Mouse (Mus musculus) cortical plate, adult 2 months (tissue): Measurements from ENCODE around the gene Tspan9.

Experiments used
- CTCF ChIP-seq: fragments of 200-500 bp; IDR thresholded peaks from 2 replicates; pipeline ENCODE4 v1.5.1; 2011; ENCODE audit warnings: mild to moderate bottlenecking, control low read depth, low read length; ENCODE audit not compliant: insufficient read depth; ENCODE audit errors: extremely low read depth
- POLR2A ChIP-seq: fragments of 200-500 bp; IDR thresholded peaks from 2 replicates; pipeline ENCODE4 v1.6.1; 2011; ENCODE audit warnings: mild to moderate bottlenecking, low read length, control low read depth; ENCODE audit not compliant: insufficient read depth; ENCODE audit errors: extremely low read depth

DNA sequence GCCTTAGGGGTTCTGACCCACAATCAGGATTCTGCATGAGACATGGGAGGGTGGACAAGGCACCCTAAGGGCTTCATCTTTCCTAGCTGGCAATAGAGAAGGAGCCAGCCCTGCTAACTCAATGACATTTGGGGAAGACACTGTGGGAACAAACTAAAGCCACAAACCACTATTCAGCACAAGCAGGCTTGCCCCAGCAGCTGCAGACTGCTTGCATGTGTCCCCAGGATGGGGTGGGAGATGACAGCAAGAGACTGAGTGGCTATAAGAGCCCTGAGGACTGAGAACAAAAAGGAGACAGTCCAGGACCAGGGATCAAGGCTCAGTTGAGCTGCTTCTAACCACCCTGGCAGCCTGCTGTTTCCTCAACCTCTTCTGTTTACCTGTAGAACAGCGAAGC lies 141.8 kb downstream of the Tspan9 start:
- TF ChIP-seq POLR2A (no peak), CTCF (no peak)
